Mouse (Mus musculus): Measurements from ENCODE around the gene Ppt2. TPM values are rescaled to one million over a fixed set of nuclear protein-coding genes. Genes with fewer than 3 reads are reported as not detected.
A peak's percentile ranks its signal among the peaks of the same experiment; 100 is the strongest.

Ppt2 gene
- total and polyA plus RNA-seq, 2 experiments = 22.5 to 38.5 TPM

DNA sequence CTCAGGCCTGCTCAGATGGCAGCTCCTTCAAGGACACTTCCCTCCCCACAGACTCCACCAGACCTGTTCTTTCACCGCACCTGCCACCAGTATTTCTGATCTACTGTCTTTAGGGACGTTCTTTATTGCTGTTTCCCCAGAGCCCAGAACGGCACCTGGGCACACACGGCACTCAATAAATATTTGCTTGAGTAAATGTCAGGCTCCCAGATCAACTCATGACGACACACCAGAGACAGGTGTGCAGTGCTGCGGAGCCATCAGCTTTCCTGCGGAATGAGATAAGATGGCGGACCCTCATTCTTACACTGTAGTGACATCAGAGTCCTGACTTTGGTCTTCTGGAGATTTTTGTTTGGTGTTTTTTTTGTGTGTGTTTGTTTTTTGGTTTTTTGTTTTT is 7.3 kb downstream of the Ppt2 start:
- 52% methylated on average over 8 of the region's 8 CpGs for WGBS
- no peaks in the 10 kb centered on the region for H3K4me1 ChIP-seq (ENCODE audit: control insufficient read depth, insufficient read depth, low read length)
- H3K9ac ChIP-seq (ENCODE audit: low read depth, low read length) = no peak overlapping the region
- TF ChIP-seq CTCF (IDR thresholded peaks at IDR 0.05; ENCODE audit: low read depth, low read length) = no peak
- TF ChIP-seq POLR2A (IDR thresholded peaks at IDR 0.05; ENCODE audit: extremely low read depth, insufficient read depth, low read length) = no peak
- H3K36me3 ChIP-seq (ENCODE audit: control insufficient read depth, insufficient read depth, low read length) = peaks cover 11% of the 10 kb centered on the region
- no peak overlapping the region for H3K27ac ChIP-seq (replicated peaks; ENCODE audit: insufficient read depth, low read depth, low read length)
- no peak overlapping the region for H3K4me3 ChIP-seq (ENCODE audit: insufficient read depth, low read depth, low read length)
- no peak for DNase-seq (ENCODE audit: extremely low read depth, low read depth, low spot score)
- no peaks in the 10 kb centered on the region for H3K79me2 ChIP-seq (ENCODE audit: control insufficient read depth, insufficient read depth, low read length)
- H3K27me3 ChIP-seq (ENCODE audit: control insufficient read depth, insufficient read depth, low read length) = no peaks in the 10 kb centered on the region

DNA sequence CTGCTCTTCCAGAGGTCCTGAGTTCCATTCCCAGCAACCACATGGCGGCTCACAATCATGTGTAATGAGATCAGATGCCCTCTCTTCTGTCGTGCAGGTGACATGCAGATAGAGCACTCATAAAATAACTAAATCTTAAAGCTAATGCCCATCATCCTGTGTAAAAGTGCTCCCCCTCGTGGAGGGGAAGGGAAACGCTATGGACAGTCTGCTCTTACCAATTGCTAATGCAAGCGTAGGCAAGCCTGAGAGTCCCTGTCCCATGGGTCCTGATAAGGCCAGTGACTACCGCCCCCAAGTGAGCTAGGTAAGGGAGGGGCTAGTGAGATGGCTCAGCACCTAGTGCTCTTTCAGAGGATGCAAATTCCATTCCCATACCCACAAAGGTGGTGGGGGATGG is 9.3 kb downstream of the Ppt2 start:
- peaks cover 10% of the 10 kb centered on the region for H3K36me3 ChIP-seq (ENCODE audit: control insufficient read depth, insufficient read depth, low read length)
- H3K27me3 ChIP-seq (ENCODE audit: control insufficient read depth, insufficient read depth, low read length) = no peaks in the 10 kb centered on the region
- no peaks in the 10 kb centered on the region for H3K4me1 ChIP-seq (ENCODE audit: control insufficient read depth, insufficient read depth, low read length)
- no peak overlapping the region for H3K9ac ChIP-seq (ENCODE audit: low read depth, low read length)
- DNase-seq (ENCODE audit: extremely low read depth, low read depth, low spot score) = peak; percentile 61
- WGBS = 19% methylated on average over 6 of the region's 6 CpGs
- H3K27ac ChIP-seq (replicated peaks; ENCODE audit: insufficient read depth, low read depth, low read length) = no peak overlapping the region
- H3K4me3 ChIP-seq (ENCODE audit: insufficient read depth, low read depth, low read length) = no peak overlapping the region
- no peaks in the 10 kb centered on the region for H3K79me2 ChIP-seq (ENCODE audit: control insufficient read depth, insufficient read depth, low read length)
- TF ChIP-seq CTCF (IDR thresholded peaks at IDR 0.05; ENCODE audit: low read depth, low read length) (peak; percentile 69), POLR2A (IDR thresholded peaks at IDR 0.05; ENCODE audit: extremely low read depth, insufficient read depth, low read length) (no peak)

DNA sequence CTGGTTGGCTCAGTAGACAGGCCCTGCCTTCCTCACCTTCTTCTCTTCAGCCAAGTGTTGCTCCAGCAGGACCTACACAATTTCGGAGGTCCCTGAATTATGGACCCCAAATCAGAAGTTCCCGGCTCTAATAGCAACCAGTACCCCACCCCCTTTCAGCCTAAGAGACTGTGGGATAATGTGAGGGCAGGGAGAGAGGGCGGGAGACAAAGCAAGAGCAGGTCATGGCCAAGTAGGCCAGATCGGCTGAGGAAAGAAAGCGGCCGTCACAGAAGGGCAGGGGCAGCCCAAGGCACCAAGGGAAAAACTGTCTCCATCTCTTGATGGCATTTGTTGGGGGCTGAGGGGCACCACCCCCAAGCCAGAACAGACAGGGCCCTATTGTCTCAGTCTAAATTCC is 12.4 kb downstream of the Ppt2 start, which contains the start of gene Egfl8:
TSS of gene Egfl8 (minus strand) at position 101 of the 400 bp plus-strand sequence.
- Histone ChIP-seq H3K36me3 (ENCODE audit: control insufficient read depth, insufficient read depth, low read length) (no peaks in the 10 kb centered on the region; the same call in 1 of the 2 replicates), H3K79me2 (ENCODE audit: control insufficient read depth, insufficient read depth, low read length) (no peaks in the 10 kb centered on the region), H3K4me1 (ENCODE audit: control insufficient read depth, insufficient read depth, low read length) (no peaks in the 10 kb centered on the region), H3K27ac (replicated peaks; ENCODE audit: insufficient read depth, low read depth, low read length) (no peak within 1 kb of the TSS), H3K9ac (ENCODE audit: low read depth, low read length) (no peak within 1 kb of the TSS), H3K27me3 (ENCODE audit: control insufficient read depth, insufficient read depth, low read length) (no peaks in the 10 kb centered on the region), H3K4me3 (ENCODE audit: insufficient read depth, low read depth, low read length) (no peak within 1 kb of the TSS)
- no peak for DNase-seq (ENCODE audit: extremely low read depth, low read depth, low spot score)
- no peak for TF ChIP-seq POLR2A (IDR thresholded peaks at IDR 0.05; ENCODE audit: extremely low read depth, insufficient read depth, low read length)
- TF ChIP-seq CTCF (IDR thresholded peaks at IDR 0.05; ENCODE audit: low read depth, low read length) = no peak
- 90% methylated on average over 6 of the region's 6 CpGs for WGBS

DNA sequence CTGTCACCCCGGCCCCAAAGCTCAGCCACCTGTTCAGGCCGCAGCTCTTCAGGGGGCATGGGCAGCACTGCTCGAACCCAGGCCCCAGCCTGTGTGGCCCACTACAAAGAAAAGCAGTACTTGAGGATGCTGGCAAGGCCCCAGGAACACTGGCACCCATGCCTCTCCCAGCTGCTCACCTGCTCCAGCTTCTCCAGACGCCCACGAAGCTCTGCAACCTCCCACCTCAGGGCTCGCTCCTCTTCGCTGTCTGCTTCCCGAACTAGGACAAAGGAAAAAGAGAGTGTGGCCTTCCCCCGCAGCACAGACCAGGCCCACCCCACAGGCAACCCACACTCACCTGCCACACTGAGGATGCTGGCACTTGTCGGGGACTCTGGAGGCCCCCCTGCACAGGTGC is 14.5 kb downstream of the Ppt2 start:
- Histone ChIP-seq H3K79me2 (ENCODE audit: control insufficient read depth, insufficient read depth, low read length) (no peaks in the 10 kb centered on the region), H3K27me3 (ENCODE audit: control insufficient read depth, insufficient read depth, low read length) (no peaks in the 10 kb centered on the region), H3K27ac (replicated peaks; ENCODE audit: insufficient read depth, low read depth, low read length) (no peak overlapping the region), H3K9ac (ENCODE audit: low read depth, low read length) (no peak overlapping the region), H3K36me3 (ENCODE audit: control insufficient read depth, insufficient read depth, low read length) (no peaks in the 10 kb centered on the region; the same call in 1 of the 2 replicates), H3K4me1 (ENCODE audit: control insufficient read depth, insufficient read depth, low read length) (no peaks in the 10 kb centered on the region), H3K4me3 (ENCODE audit: insufficient read depth, low read depth, low read length) (no peak overlapping the region)
- TF ChIP-seq POLR2A (IDR thresholded peaks at IDR 0.05; ENCODE audit: extremely low read depth, insufficient read depth, low read length) (no peak), CTCF (IDR thresholded peaks at IDR 0.05; ENCODE audit: low read depth, low read length) (no peak)
- WGBS = 93% methylated on average over 10 of the region's 10 CpGs
- no peak for DNase-seq (ENCODE audit: extremely low read depth, low read depth, low spot score)

DNA sequence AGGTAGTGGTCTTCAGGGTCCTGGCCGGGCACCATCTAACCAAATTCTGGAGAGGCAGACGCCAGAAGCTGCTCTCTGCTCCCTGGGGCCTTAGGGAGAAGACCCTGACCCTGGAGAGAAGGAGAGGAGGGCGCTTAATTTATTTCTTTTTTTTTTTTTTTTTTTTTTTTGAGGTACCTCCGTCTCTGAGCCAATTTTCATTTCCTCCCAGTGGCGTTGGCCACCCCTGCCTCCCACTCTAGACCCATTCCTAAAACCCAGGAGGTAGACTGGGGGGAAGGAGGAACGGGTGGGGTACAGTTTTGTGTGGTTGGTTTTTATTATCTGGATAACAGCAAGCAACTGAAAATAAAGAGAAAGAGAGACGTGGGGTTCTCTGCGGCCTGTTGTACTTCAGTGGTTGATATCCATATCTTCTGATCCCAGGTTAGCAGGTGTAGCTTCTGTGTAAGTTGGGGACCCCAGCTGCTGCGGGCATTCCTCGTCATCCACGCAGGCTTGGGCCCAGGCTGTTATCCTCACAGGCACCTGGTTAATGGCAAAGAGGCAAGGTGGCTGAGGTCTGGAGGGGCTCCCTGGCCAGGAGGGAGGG is 15.2 kb downstream of the Ppt2 start:
- Histone ChIP-seq H3K27me3 (ENCODE audit: control insufficient read depth, insufficient read depth, low read length) (no peaks in the 10 kb centered on the region), H3K4me1 (ENCODE audit: control insufficient read depth, insufficient read depth, low read length) (no peaks in the 10 kb centered on the region), H3K9ac (ENCODE audit: low read depth, low read length) (no peak overlapping the region), H3K27ac (replicated peaks; ENCODE audit: insufficient read depth, low read depth, low read length) (no peak overlapping the region), H3K79me2 (ENCODE audit: control insufficient read depth, insufficient read depth, low read length) (no peaks in the 10 kb centered on the region), H3K4me3 (ENCODE audit: insufficient read depth, low read depth, low read length) (no peak overlapping the region), H3K36me3 (ENCODE audit: control insufficient read depth, insufficient read depth, low read length) (no peaks in the 10 kb centered on the region; the same call in 1 of the 2 replicates)
- WGBS = 86% methylated on average over 11 of the region's 11 CpGs
- no peak for TF ChIP-seq POLR2A (IDR thresholded peaks at IDR 0.05; ENCODE audit: extremely low read depth, insufficient read depth, low read length)
- TF ChIP-seq CTCF (IDR thresholded peaks at IDR 0.05; ENCODE audit: low read depth, low read length) = no peak
- DNase-seq (ENCODE audit: extremely low read depth, low read depth, low spot score) = no peak

DNA sequence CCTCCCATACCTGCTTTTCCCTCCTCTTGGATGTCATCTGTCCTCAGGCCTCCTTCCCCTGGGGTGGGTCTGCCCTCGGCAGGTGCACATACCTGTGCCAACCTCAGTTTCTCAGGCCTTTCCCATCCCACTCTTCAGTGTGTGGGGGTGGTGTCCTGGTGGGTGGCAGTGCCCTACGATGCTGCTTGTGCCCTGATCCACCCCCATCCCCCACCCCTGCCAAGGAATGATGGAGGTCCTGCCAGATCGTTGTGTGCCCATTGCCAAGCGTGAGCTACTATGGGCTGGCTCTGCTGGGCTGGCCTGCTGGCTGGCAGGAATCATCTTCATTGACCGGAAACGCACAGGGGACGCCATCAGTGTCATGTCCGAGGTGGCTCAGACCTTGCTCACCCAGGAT is 17.3 kb downstream of the Ppt2 start:
- Histone ChIP-seq H3K27me3 (ENCODE audit: control insufficient read depth, insufficient read depth, low read length) (no peaks in the 10 kb centered on the region), H3K79me2 (ENCODE audit: control insufficient read depth, insufficient read depth, low read length) (peaks cover 1% of the 10 kb centered on the region; the same call in 1 of the 2 replicates), H3K4me1 (ENCODE audit: control insufficient read depth, insufficient read depth, low read length) (peaks cover 4% of the 10 kb centered on the region; the same call in 1 of the 2 replicates), H3K36me3 (ENCODE audit: control insufficient read depth, insufficient read depth, low read length) (no peaks in the 10 kb centered on the region; the same call in 1 of the 2 replicates), H3K4me3 (ENCODE audit: insufficient read depth, low read depth, low read length) (no peak overlapping the region), H3K9ac (ENCODE audit: low read depth, low read length) (no peak overlapping the region), H3K27ac (replicated peaks; ENCODE audit: insufficient read depth, low read depth, low read length) (no peak overlapping the region)
- DNase-seq (ENCODE audit: extremely low read depth, low read depth, low spot score) = no peak
- TF ChIP-seq CTCF (IDR thresholded peaks at IDR 0.05; ENCODE audit: low read depth, low read length) = no peak
- no peak for TF ChIP-seq POLR2A (IDR thresholded peaks at IDR 0.05; ENCODE audit: extremely low read depth, insufficient read depth, low read length)
- 93% methylated on average over 8 of the region's 8 CpGs for WGBS

Measured in liver, adult 2 months (tissue).